Mouse (Mus musculus) C2C12 (cell line): Measurements from ENCODE around the gene Akap9.

Experiments used
- CEBPB ChIP-seq: IDR thresholded peaks from one replicate; pipeline ENCODE4 v1.6.1; 2011; ENCODE audit warnings: low read depth, mild to moderate bottlenecking, control low read depth, moderate library complexity
- CTCF ChIP-seq: IDR thresholded peaks from one replicate; pipeline ENCODE4 v1.5.1; 2011; ENCODE audit not compliant: control insufficient read depth, insufficient read depth, insufficient read length
- FOSL1 ChIP-seq: IDR thresholded peaks from one replicate; pipeline ENCODE4 v1.8.0; 2011; ENCODE audit warnings: mild to moderate bottlenecking, low read length; ENCODE audit not compliant: poor library complexity, insufficient read depth, severe bottlenecking
- MYOD1 ChIP-seq: IDR thresholded peaks from one replicate; pipeline ENCODE4 v1.6.1; 2011; ENCODE audit warnings: low read depth; ENCODE audit not compliant: control insufficient read depth, insufficient read length
- MYOG ChIP-seq: IDR thresholded peaks from one replicate; pipeline ENCODE4 v1.6.1; 2011; ENCODE audit not compliant: control insufficient read depth, insufficient read length; ENCODE audit errors: extremely low read depth

- TF ChIP-seq CTCF (no peak), CEBPB (no peak), FOSL1 (no peak), MYOD1 (no peak), MYOG (no peak)
These were observed 13.4 kb downstream of the Akap9 start for GRCm38 (mm10) chr5:3941240-3941639.
